Mouse (Mus musculus): ENCODE results near the gene Pick1. TPM values are rescaled to one million over a fixed set of nuclear protein-coding genes. Genes with fewer than 3 reads are reported as not detected.

Gene Pick1
- polyA plus RNA-seq, 1 experiment from 2014 or later = 29.5 TPM

GRCm38 (mm10) chr15:79252580-79252979, 23.6 kb downstream of the Pick1 start:
- Histone ChIP-seq H3K4me3 (peak overlapping the region; percentile 45), H3K27ac (no peak overlapping the region), H3K9me3 (replicated peaks) (no peaks in the 10 kb centered on the region), H3K27me3 (peaks cover 36% of the 10 kb centered on the region), H3K4me1 (replicated peaks) (peaks cover 13% of the 10 kb centered on the region), H3K4me2 (peak overlapping the region; percentile 84), H3K36me3 (peaks cover 10% of the 10 kb centered on the region; the same call in 1 of the 2 replicates), H3K9ac (peak overlapping the region; percentile 64)
- WGBS = 32% methylated on average over 24 of the region's 24 CpGs
- no peak for ATAC-seq (replicated peaks; ENCODE audit: insufficient number of reproducible peaks, insufficient read depth, low FRiP score, low read depth)

GRCm38 (mm10) chr15:79254661-79255060, 25.7 kb downstream of the Pick1 start, which contains the start of gene Slc16a8:
Gene Slc16a8 (minus strand): TSS chr15:79254761.
- Histone ChIP-seq H3K36me3 (no peaks in the 10 kb centered on the region), H3K4me3 (no peak within 1 kb of the TSS), H3K4me2 (no peak within 1 kb of the TSS), H3K27ac (no peak within 1 kb of the TSS), H3K9ac (no peak within 1 kb of the TSS), H3K9me3 (replicated peaks) (no peaks in the 10 kb centered on the region), H3K4me1 (replicated peaks) (peaks cover 13% of the 10 kb centered on the region), H3K27me3 (peaks cover 47% of the 10 kb centered on the region)
- no peak for ATAC-seq (replicated peaks; ENCODE audit: insufficient number of reproducible peaks, insufficient read depth, low FRiP score, low read depth)
- 39% methylated on average over 3 of the region's 3 CpGs for WGBS

GRCm38 (mm10) chr15:79258521-79258920, 29.5 kb downstream of the Pick1 start:
- Histone ChIP-seq H3K27ac (no peak overlapping the region), H3K36me3 (no peaks in the 10 kb centered on the region), H3K9ac (no peak overlapping the region), H3K4me1 (replicated peaks) (peaks cover 21% of the 10 kb centered on the region), H3K9me3 (replicated peaks) (no peaks in the 10 kb centered on the region), H3K27me3 (peaks cover 62% of the 10 kb centered on the region), H3K4me3 (no peak overlapping the region), H3K4me2 (no peak overlapping the region)
- ATAC-seq (replicated peaks; ENCODE audit: insufficient number of reproducible peaks, insufficient read depth, low FRiP score, low read depth) = no peak
- 25% methylated on average over 17 of the region's 17 CpGs for WGBS

- Histone ChIP-seq H3K36me3 (no peaks in the 10 kb centered on the region), H3K27me3 (peaks cover 46% of the 10 kb centered on the region), H3K4me2 (peak overlapping the region; percentile 100), H3K27ac (peak overlapping the region; percentile 60), H3K9ac (peak overlapping the region; percentile 75), H3K4me3 (peak overlapping the region; percentile 70), H3K9me3 (replicated peaks) (no peaks in the 10 kb centered on the region), H3K4me1 (replicated peaks) (peaks cover 21% of the 10 kb centered on the region)
- under 1% methylated on average over 60 of the region's 62 CpGs for WGBS
- peak; percentile 59 for ATAC-seq (replicated peaks; ENCODE audit: insufficient number of reproducible peaks, insufficient read depth, low FRiP score, low read depth)
Measured at GRCm38 (mm10) chr15:79261095-79261725, 32.2 kb downstream of the Pick1 start.

- WGBS = 0% methylated on average over 28 of the region's 28 CpGs
- Histone ChIP-seq H3K9me3 (replicated peaks) (no peaks in the 10 kb centered on the region), H3K4me1 (replicated peaks) (peaks cover 21% of the 10 kb centered on the region), H3K4me2 (peak overlapping the region; percentile 100), H3K36me3 (no peaks in the 10 kb centered on the region), H3K27ac (peak overlapping the region; percentile 60), H3K9ac (peak overlapping the region; percentile 75), H3K4me3 (peak overlapping the region; percentile 70), H3K27me3 (peaks cover 46% of the 10 kb centered on the region)
- peak; percentile 23; the same call in 1 of the 2 replicates for ATAC-seq (replicated peaks; ENCODE audit: insufficient number of reproducible peaks, insufficient read depth, low FRiP score, low read depth)
Measured at GRCm38 (mm10) chr15:79261757-79262156, 32.8 kb downstream of the Pick1 start.

GRCm38 (mm10) chr15:79262375-79262774, 33.4 kb downstream of the Pick1 start:
- Histone ChIP-seq H3K4me3 (peak overlapping the region; percentile 70), H3K27me3 (peaks cover 49% of the 10 kb centered on the region), H3K9me3 (replicated peaks) (no peaks in the 10 kb centered on the region), H3K36me3 (no peaks in the 10 kb centered on the region), H3K4me1 (replicated peaks) (peaks cover 21% of the 10 kb centered on the region), H3K4me2 (peak overlapping the region; percentile 100), H3K9ac (0 out of 2 replicates have a peak overlapping the region, but pooled peaks have one; percentile 75), H3K27ac (peak overlapping the region; percentile 60; the same call in 1 of the 2 replicates)
- no peak for ATAC-seq (replicated peaks; ENCODE audit: insufficient number of reproducible peaks, insufficient read depth, low FRiP score, low read depth)
- WGBS = 21% methylated on average over 13 of the region's 13 CpGs

- Histone ChIP-seq H3K4me1 (replicated peaks) (peaks cover 21% of the 10 kb centered on the region), H3K36me3 (no peaks in the 10 kb centered on the region), H3K27me3 (peaks cover 49% of the 10 kb centered on the region), H3K9me3 (replicated peaks) (no peaks in the 10 kb centered on the region), H3K4me3 (peak overlapping the region; percentile 70; the same call in 1 of the 2 replicates), H3K27ac (0 out of 2 replicates have a peak overlapping the region, but pooled peaks have one; percentile 60), H3K4me2 (peak overlapping the region; percentile 100; the same call in 1 of the 2 replicates), H3K9ac (no peak overlapping the region)
- no peak for ATAC-seq (replicated peaks; ENCODE audit: insufficient number of reproducible peaks, insufficient read depth, low FRiP score, low read depth)
- 82% methylated on average over 3 of the region's 3 CpGs for WGBS
Measured at GRCm38 (mm10) chr15:79262786-79263309, 33.9 kb downstream of the Pick1 start.

GRCm38 (mm10) chr15:79263726-79264125, 34.8 kb downstream of the Pick1 start:
- H3K27ac ChIP-seq = no peak overlapping the region
- H3K9ac ChIP-seq = no peak overlapping the region
- H3K36me3 ChIP-seq = no peaks in the 10 kb centered on the region
- no peak for ATAC-seq (replicated peaks; ENCODE audit: insufficient number of reproducible peaks, insufficient read depth, low FRiP score, low read depth)
- no peak overlapping the region for H3K4me3 ChIP-seq
- WGBS = 90% methylated on average over 6 of the region's 6 CpGs
- no peak overlapping the region for H3K4me2 ChIP-seq
- peaks cover 21% of the 10 kb centered on the region for H3K4me1 ChIP-seq (replicated peaks)
- no peaks in the 10 kb centered on the region for H3K9me3 ChIP-seq (replicated peaks)
- peaks cover 44% of the 10 kb centered on the region for H3K27me3 ChIP-seq

- Histone ChIP-seq H3K4me2 (no peak overlapping the region), H3K9me3 (replicated peaks) (no peaks in the 10 kb centered on the region), H3K9ac (no peak overlapping the region), H3K4me1 (replicated peaks) (peaks cover 25% of the 10 kb centered on the region), H3K27ac (no peak overlapping the region), H3K36me3 (no peaks in the 10 kb centered on the region), H3K27me3 (peaks cover 36% of the 10 kb centered on the region), H3K4me3 (no peak overlapping the region)
- 72% methylated on average over 4 of the region's 4 CpGs for WGBS
- ATAC-seq (replicated peaks; ENCODE audit: insufficient number of reproducible peaks, insufficient read depth, low FRiP score, low read depth) = no peak
Measured at GRCm38 (mm10) chr15:79265384-79265783, 36.4 kb downstream of the Pick1 start.

GRCm38 (mm10) chr15:79268521-79268920, 39.5 kb downstream of the Pick1 start:
- H3K4me1 ChIP-seq (replicated peaks) = peaks cover 13% of the 10 kb centered on the region
- no peak overlapping the region for H3K4me2 ChIP-seq
- H3K27ac ChIP-seq = no peak overlapping the region
- no peak overlapping the region for H3K9ac ChIP-seq
- 13% methylated on average over 1 of the region's 1 CpGs for WGBS
- H3K4me3 ChIP-seq = no peak overlapping the region
- H3K27me3 ChIP-seq = peaks cover 12% of the 10 kb centered on the region
- no peaks in the 10 kb centered on the region for H3K36me3 ChIP-seq
- H3K9me3 ChIP-seq (replicated peaks) = no peaks in the 10 kb centered on the region
- no peak for ATAC-seq (replicated peaks; ENCODE audit: insufficient number of reproducible peaks, insufficient read depth, low FRiP score, low read depth)

GRCm38 (mm10) chr15:79270317-79271123, 41.5 kb downstream of the Pick1 start:
- H3K36me3 ChIP-seq = no peaks in the 10 kb centered on the region
- peaks cover 13% of the 10 kb centered on the region for H3K4me1 ChIP-seq (replicated peaks)
- H3K27ac ChIP-seq = peak overlapping the region; percentile 71
- peak overlapping the region; percentile 55 for H3K9ac ChIP-seq
- H3K4me3 ChIP-seq = peak overlapping the region; percentile 48
- H3K9me3 ChIP-seq (replicated peaks) = no peaks in the 10 kb centered on the region
- peaks cover 8% of the 10 kb centered on the region for H3K27me3 ChIP-seq
- peak overlapping the region; percentile 93 for H3K4me2 ChIP-seq
- WGBS = 3% methylated on average over 33 of the region's 33 CpGs
- peak; percentile 61; the same call in 1 of the 2 replicates for ATAC-seq (replicated peaks; ENCODE audit: insufficient number of reproducible peaks, insufficient read depth, low FRiP score, low read depth)

Measured in heart, embryonic 15.5 days (tissue).